Mouse (Mus musculus): Measurements from ENCODE around the gene Psen1.

Gene Psen1

GRCm38 (mm10) chr12:83781204-83781603 is 93.3 kb downstream of the Psen1 start:
- DNase-seq, result no peak

- no peak for DNase-seq
These were observed 93.8 kb downstream of the Psen1 start for GRCm38 (mm10) chr12:83781640-83782278.

GRCm38 (mm10) chr12:83782669-83783068 is 94.7 kb downstream of the Psen1 start:
- no peak for DNase-seq

Measured in spleen, adult 18-20 months (tissue).